Mouse (Mus musculus): Measurements from ENCODE around the gene Cacna2d2.

The Cacna2d2 gene

GRCm38 (mm10) chr9:107403116-107403515 lies 3.7 kb downstream of the Cacna2d2 start:
- peak; percentile 31 for DNase-seq (ENCODE audit: low read depth, low spot score)

DNA sequence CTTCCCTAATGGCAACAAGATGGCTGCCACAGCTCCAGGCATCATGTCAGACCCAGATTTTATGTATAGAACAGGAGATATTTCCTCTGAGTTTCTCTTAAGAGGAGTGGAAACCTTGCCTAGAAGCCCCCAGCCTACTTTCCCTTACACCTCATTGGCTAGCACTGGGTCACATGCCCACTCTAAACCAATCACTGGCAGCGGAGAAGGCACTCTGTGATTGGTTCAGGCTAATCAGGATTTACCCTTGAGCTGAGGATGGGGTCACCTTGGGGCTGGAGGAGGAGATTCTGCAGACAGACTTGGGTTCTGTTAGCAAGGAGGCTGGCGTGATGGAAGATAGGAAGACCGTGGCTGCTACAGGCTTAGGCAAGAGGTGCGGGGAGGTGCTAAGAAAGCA lies 10.0 kb downstream of the Cacna2d2 start:
- DNase-seq (ENCODE audit: low read depth, low spot score): peak; percentile 65

GRCm38 (mm10) chr9:107417106-107417505 lies 17.7 kb downstream of the Cacna2d2 start:
- no peak for DNase-seq (ENCODE audit: low read depth, low spot score)

GRCm38 (mm10) chr9:107419491-107420244 lies 20.3 kb downstream of the Cacna2d2 start:
- DNase-seq (ENCODE audit: low read depth, low spot score): no peak

DNA sequence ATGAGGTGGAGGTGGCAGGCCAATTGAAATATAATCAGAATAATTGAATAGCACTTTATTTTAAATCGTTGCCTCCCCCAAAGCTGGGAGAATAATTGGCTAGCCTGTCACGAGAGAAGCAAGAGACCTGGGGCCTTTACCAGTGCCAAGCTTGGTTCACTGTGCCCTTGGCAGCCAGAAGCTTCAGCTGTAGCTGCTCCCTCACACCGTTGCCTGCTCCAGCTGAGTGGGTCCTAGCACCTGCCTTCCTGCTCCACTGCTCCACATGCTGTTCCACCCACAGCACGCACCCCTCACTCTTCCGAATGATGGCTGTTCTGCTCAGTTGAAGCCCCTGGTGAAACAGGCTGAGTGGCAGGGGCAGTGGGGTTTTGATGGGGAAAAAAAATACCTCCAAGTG lies 21.5 kb downstream of the Cacna2d2 start:
- no peak for DNase-seq (ENCODE audit: low read depth, low spot score)

GRCm38 (mm10) chr9:107422878-107423277 lies 23.5 kb downstream of the Cacna2d2 start:
- no peak for DNase-seq (ENCODE audit: low read depth, low spot score)

DNA sequence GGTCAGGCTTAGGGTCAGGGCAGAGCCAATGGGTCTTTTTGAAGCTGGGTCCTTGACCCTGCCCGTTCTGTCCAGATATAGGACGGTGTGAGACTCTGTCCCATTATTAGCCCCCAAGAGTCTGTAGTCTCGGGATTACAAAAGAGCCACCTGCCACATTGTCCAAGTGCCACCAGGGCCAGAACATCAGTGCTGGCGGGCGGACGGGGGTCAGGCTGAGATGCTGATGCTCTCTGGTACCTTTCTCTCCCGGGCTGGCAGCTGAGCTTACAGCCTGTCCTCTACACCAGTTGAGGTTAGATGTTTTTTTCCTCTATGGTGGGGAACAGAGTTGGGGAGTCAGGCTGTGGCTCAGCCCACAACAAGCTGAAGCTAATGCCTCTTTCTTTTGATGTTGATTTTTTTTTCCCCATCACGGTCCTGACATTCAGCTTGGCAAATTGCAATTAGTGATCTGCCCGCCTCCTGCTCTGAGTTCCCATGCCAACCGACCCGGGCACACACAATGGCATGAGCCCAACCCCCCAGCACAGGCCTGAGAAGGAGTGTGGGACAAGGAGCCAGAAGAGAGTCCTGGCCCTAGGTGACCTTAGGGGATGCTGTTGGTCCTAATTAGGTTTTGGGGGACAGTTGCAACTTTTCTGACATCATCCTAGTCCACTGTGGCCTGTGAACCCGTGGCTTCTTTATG lies 25.2 kb downstream of the Cacna2d2 start:
- no peak for DNase-seq (ENCODE audit: low read depth, low spot score)

DNA sequence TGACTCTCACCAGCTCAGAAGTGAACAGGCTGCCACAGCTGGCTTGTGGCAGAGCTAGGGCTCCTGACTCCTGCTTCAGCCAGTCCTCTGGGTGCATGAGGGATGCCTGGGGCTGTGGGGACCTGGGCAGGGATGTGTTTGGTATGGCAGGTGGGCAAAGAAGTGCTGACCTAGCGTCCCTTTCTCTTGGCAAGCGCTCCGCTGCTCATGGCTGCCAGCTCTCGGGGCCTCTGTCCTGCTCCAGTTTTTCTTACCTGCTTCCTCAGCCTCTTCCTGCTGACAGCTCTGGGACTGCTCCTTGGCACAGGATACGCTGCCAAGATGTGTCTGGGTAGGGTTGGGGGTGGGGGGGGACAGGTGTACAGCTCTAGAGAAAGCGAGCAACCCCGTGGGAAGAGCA lies 28.5 kb downstream of the Cacna2d2 start:
- no peak for DNase-seq (ENCODE audit: low read depth, low spot score)

DNA sequence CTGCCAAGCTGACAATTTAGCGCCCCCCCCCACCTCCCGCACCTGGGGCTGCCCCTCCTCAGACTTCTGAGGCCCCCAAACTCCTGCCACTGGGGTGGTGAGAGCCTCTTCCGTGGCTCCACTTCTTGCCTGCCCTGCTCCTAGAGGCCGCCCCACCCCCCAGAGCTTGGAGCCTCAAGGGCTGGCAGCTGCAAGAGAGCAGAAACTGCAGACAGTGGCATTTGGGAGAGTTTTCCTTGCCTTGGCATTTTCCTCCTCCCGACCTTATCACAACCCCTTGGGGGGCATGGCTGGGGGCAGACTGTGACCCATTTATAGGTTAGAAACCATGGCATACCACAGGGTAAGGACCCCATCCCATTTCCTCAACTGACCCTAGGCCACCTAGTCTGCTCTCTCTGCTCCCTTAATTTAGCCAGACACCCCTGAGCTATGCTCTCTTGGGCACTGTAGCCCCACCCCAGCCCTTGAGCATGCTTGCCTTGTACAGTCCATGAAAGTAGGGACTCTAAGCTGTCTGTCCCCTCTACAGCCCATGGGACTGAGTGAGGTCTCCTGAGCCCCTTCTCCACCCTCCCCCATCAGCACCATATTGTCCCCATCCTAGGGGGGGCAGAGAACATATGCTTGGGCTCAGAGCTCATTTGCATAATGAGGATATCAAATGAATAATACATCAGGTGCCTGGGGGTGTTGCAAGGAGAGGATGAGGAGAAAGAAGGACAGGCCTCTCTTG lies 29.2 kb downstream of the Cacna2d2 start:
- DNase-seq (ENCODE audit: low read depth, low spot score): no peak

DNA sequence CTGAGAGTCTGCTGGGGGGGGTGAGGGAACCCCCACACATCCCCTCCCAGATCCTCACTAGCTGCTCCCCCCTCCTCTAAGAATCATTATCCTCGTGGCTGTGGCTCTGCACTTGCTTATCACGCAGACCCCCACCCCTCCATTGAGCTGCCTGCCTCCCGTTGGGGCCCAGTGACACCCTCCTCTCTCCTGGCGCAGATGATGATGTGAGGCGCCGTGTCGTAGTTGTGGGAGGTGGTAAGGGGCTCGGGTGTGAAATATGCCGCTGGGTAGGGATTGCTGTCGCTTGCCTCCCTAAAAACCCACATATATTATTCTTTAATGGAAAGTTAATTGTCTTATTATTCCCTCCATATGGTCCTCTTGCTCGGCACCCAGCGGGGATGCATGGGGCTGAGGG lies 31.0 kb downstream of the Cacna2d2 start:
- DNase-seq (ENCODE audit: low read depth, low spot score): no peak

- no peak for DNase-seq (ENCODE audit: low read depth, low spot score)
Observed at GRCm38 (mm10) chr9:107432546-107432945, 33.1 kb downstream of the Cacna2d2 start.

DNA sequence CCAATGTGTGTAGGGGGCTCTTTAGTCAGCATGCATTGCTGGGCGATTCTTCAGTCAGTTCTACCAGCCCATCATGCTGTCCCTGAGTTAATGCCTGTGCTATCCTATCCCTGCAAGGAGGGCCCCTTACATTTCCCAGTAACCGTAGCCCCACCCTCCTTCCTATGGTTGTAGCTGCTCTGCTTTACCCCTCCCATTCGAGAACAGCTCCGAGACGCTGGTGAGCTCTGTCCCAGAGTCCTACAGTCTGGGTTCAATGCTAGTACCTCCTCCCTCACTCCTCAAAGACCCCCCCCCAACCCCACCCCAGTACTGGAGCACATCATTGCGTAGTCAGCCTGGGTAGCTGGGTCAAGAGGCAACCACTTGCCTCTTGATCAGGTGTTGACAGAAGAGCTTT lies 35.4 kb downstream of the Cacna2d2 start:
- DNase-seq (ENCODE audit: low read depth, low spot score): no peak

DNA sequence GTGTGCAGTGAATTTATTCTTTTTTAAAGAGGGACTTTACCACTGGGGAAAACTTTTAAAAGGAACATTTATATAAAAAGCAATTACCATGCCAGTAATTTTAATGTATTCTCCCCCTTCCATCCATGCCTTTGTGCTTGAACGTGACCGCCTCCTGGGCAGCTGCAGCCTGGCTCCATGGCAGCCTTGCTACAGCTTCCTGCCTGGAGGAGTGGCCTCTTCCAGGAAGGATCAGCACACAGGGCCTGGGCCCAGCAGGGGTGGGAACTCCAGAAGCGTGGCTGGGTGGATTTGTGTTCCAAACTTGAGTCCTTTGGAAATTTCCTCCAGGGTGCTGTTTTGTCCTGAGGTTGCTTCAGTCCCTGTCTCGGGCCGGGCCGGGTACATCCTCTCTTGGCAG lies 35.9 kb downstream of the Cacna2d2 start:
- DNase-seq (ENCODE audit: low read depth, low spot score): peak; percentile 27

DNA sequence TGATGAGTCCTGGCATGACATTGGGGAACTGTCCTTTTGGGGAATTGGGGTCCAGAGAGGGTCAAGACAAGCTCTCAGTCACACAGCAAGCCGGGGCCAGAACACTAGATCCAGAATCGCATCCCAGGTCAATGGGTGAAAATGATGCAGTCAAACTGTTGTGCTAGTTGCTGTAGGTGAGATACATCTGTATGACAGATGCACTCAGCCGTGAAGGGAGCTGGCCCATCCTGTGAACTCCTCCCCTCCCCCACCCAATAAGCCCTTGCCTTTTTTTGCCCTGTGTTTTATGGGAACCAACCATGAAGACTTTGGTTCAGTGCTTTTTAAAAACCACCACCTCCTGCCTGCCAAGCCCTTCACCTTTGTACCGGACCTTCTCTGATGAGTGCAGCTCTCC lies 43.5 kb downstream of the Cacna2d2 start:
- no peak for DNase-seq (ENCODE audit: low read depth, low spot score)

DNA sequence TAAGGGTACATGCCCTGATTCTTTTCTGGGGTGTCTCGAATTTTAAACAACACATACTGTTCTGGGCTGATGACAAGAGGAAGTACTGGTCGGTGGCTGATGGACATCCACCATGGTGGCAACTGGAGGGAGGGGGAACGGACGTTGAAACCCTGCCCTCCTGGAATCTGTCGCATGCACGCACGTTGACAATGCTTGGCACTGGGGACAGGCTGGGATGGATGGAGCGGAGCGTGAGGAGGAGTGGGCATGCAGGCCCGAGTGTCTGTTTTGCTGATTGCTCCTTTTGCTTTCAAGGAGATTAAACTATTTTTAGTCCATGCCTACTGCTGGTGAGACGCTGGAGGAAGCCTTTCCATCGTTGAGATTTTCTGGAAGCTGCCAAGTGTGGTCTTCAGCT lies 43.9 kb downstream of the Cacna2d2 start:
- DNase-seq (ENCODE audit: low read depth, low spot score): no peak

GRCm38 (mm10) chr9:107445011-107445471 lies 45.6 kb downstream of the Cacna2d2 start:
- peak; percentile 49 for DNase-seq (ENCODE audit: low read depth, low spot score)

GRCm38 (mm10) chr9:107448805-107449517 lies 49.5 kb downstream of the Cacna2d2 start:
- DNase-seq (ENCODE audit: low read depth, low spot score): no peak

DNA sequence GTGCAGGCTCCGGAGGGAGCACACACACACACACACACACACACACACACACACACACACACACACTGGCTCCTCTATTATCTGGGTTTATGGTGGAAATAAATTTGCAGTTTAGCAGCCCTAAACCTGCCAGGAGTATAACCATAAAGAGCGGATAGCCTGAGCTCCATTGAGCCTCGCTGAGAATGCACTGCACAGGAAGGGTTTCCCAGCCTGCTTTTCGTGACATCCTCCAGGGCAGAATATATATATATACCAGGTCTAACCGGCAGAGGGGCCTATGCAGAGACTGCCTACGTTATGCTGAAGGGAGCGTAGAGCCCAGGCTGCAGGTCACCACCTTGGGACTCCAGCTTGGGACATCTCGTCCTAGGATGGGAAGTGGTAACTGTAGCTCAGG lies 52.0 kb downstream of the Cacna2d2 start:
- DNase-seq (ENCODE audit: low read depth, low spot score): peak; percentile 10

DNA sequence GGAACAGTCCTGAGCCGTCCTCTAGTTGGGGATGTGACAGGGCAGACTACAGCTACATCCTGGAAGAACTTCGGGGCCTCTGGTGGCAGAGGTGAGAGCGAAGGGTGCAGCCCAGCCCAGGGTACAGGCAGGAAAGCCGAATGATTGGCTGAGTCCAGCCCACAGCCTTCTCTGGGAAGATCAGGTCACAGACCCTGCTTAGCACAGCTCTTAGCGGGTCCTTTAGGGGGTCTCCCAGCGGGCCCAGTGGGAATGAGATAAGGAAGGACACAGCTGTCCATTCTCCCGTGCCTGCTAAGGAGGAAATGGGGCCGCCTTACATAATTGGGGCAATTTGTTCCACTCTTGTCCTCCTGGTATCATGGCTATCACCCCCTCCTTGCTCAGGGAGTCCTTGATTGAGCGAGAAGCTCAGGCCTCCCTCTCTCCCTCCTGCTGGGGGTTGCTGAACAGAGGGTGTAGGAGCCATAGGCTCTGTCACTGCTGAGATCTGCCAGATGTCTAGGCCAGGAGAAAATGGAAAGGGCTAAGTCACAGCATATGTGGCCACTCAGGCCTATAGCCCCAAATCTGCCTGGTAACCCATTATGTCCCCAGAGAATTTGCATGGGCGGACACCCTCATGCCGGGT lies 52.6 kb downstream of the Cacna2d2 start:
- DNase-seq (ENCODE audit: low read depth, low spot score): no peak

- peak; percentile 51 for DNase-seq (ENCODE audit: low read depth, low spot score)
Observed at GRCm38 (mm10) chr9:107452552-107452951, 53.1 kb downstream of the Cacna2d2 start.

GRCm38 (mm10) chr9:107453151-107453550 lies 53.7 kb downstream of the Cacna2d2 start:
- DNase-seq (ENCODE audit: low read depth, low spot score): no peak

Data from R1 (cell line).